Mouse (Mus musculus) T-helper 1 cell (primary cell): ENCODE results near the gene Mgat5.

Source experiments
- in situ Hi-C: fragments of 300-600 bp; cut with MboI, MseI; formaldehyde crosslinking; loops from one replicate; pipeline ENCODE4 v1.15.1; 2025; ENCODE audit warnings: high pct_unique_total_duplicates

The Mgat5 gene

GRCm38 (mm10) chr1:127204817-127205485 is at the start of gene Mgat5:
Mgat5 (plus strand) TSS chr1:127205015.
- in situ Hi-C loops: loop anchor here (5.0 to 25.0 kb wide), 4 partner anchors 90 to 1768 kb away; partner anchors contain the start of genes Actr3 and Ccnt2

- in situ Hi-C loops: no loop called here
These were observed 44.6 kb upstream of the Mgat5 start for GRCm38 (mm10) chr1:127160118-127160760.

GRCm38 (mm10) chr1:127164589-127165160 is 40.1 kb upstream of the Mgat5 start:
- in situ Hi-C loops: no loop called here

- in situ Hi-C loops: no loop called here
These were observed 38.3 kb upstream of the Mgat5 start for GRCm38 (mm10) chr1:127166521-127166920.

DNA sequence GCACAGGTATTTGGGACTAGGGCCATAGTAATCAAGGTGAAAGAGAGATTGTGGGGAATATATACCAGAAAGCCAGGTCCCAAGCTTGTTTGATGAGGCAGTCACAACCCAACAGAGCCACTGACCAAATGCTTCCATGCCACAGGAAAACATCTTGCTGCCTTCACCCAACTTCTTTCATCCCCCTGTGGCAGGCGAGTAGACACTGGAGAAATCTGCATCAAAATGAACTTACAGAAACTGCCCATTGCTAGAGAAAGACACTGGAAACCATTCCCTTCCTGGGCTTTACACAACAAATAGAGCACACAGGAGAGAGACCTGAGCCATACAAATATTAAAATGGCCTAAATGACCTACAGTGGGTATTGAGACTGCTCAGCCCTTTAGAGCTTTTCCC is 37.2 kb upstream of the Mgat5 start:
- in situ Hi-C loops: no loop called here

GRCm38 (mm10) chr1:127168205-127168604 is 36.6 kb upstream of the Mgat5 start:
- in situ Hi-C loops: no loop called here

- in situ Hi-C loops: no loop called here
These were observed 35.3 kb upstream of the Mgat5 start for GRCm38 (mm10) chr1:127169516-127169915.

- in situ Hi-C loops: no loop called here
These were observed 33.5 kb upstream of the Mgat5 start for GRCm38 (mm10) chr1:127171361-127171760.

GRCm38 (mm10) chr1:127173448-127173847 is 31.4 kb upstream of the Mgat5 start:
- in situ Hi-C loops: no loop called here

DNA sequence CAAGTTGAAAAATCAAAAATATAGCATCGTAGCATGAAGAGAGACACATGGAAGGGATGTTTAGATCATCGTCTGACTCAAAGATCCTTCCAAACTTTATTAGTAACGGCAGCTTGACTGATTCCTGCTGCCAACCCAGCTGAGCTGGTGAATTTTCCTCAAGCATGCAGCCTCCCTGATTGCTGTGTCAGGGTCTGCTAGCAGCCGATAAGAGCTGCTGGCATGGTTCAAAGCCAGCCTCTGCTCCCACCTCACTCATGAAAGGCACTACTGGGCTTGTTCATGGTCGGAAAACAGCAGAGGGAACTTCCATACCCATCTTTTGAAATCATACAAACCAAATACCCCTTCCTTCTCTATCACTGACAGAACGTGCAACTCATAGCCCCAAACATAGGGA is 12.4 kb upstream of the Mgat5 start:
- in situ Hi-C loops: no loop called here

GRCm38 (mm10) chr1:127199186-127199585 is 5.6 kb upstream of the Mgat5 start:
- in situ Hi-C loops: no loop called here

DNA sequence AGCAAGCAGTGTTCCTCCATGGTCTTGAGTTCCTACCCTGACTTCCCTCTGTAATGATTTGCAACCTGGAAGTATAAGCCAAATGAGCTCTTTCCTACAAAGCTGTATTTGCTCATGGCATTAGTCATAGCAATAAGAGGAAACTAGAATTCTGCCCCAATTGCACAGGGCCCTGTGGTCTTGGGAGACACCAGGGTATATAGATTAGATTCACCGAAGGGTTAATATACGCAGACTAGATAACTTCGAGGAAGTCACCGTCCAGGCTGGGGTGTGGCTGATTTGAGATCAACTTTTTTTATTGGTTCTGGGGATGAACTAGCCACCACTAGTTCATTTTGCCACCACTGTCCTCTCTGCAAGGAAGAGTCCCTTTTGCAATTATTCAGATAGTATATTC is 2.5 kb upstream of the Mgat5 start:
- in situ Hi-C loops: loop anchor here (5.0 to 25.0 kb wide), 4 partner anchors 92 to 1765 kb away; partner anchors contain the start of genes Actr3 and Ccnt2

- in situ Hi-C loops: loop anchor here (5.0 to 25.0 kb wide), 4 partner anchors 92 to 1766 kb away; partner anchors contain the start of genes Actr3 and Ccnt2
These were observed 1.5 kb upstream of the Mgat5 start for GRCm38 (mm10) chr1:127203231-127203764.

DNA sequence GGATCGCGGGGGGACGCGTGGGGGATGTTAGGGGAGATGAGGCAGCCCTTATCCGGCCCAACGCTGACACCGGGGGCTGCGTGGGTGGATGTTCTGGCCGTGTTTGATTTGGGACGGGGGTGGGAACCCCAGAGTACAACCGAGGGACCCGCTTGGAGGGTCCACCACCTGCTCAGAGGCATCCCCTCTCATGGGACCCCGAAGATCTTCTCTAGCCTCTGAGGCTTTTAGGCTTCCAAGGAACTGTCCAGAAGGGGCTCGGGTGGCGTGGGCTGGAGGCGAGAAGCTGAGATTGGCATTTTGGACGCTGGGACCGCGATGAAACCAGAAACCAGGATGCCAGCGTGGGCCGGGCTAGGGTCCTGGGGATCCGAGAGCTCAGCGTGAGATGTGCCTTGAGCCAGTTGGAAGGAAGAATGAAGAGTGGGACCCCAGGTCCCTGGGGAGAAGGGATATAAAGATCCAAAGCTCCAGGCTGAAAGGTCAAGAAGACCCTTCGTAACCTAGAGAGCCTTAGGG is 745 bp downstream of the Mgat5 start:
- in situ Hi-C loops: loop anchor here (10.0 to 25.0 kb wide), 3 partner anchors 89 to 1768 kb away; partner anchors contain the start of genes Actr3 and Ccnt2

DNA sequence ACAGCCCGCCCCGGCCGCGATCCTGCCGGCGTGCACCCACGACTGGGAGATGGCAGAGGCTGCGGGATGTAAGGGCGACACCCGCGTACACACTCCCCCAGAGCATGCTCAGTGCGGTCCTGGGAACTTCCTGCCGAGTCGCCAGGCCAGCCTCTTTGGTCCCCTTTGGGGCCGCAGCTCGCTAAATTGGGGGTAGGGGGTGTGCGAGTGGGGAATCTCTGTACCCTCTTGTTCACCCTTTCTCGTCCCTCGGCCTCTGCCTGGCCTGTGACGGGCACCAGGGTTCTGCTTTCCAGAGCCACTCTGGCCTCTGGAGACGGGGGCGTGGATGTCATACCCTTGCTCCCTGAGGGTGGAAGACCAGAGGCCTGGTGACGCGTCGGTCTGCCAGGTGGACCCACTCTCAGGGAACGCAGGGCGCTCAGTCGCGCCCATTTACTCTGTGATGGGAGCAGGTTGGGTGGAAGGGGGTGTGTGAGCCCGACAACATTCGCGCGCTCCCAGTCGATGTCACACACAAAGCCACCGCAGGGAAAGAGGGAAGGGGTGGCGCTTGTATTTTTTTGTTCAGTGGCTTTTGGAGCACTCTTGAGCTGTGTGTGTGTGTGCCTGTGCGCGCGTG is 1.3 kb downstream of the Mgat5 start:
- in situ Hi-C loops: loop anchor here (10.0 to 25.0 kb wide), 3 partner anchors 89 to 1769 kb away; partner anchors contain the start of genes Actr3 and Ccnt2

DNA sequence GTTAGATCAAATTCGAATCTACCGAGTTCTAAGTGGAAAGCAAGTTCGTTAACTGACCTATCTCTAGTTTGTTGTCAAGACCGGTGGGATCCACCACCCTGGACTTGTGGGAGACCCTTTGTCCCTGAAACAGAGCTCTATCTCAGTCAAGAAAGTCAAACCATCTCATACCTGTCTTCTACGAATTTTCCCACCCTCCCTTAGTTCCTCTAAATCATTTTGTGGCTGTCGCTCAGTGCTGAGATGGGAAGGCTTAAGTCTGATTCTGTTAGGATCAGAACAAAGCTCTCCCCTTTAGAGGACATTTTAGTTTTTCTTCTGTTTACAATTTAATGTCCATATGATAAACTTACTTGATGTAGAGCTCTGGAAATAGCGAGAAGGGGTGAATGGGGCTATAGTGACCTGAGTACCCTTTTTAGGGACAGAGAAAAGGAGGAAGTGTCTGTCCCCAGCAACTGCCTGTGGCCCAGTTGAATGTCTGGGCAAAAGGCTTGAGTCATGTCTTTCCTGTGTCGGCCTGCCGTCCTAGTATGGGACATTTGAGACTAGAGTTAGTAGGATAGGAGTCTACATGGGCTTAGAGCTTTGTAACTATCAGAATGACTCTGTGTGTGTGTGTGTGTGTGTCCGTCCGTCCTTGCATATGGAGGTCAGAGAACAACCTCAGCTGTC is 2.2 kb downstream of the Mgat5 start:
- in situ Hi-C loops: loop anchor here (10.0 to 25.0 kb wide), 3 partner anchors 88 to 1770 kb away; partner anchors contain the start of genes Actr3 and Ccnt2

DNA sequence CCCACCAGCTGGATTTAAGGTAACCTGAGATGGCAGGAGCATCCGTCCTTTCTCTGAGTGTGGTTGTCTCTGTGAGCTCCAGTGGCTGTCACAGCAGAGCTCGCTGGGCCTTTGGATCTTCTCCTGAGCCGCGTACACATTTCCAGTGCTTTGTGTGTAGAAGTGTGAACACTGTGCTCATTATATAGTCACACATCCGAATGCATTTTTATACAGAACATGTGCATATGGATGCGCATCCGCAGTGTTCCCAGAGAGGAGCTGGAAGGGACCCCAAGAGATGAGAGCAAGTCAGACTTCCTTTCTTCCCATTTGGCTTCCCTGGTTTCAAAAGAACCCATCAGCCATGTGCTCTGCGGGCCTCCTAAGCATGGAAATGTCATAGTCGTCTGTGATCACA is 3.4 kb downstream of the Mgat5 start:
- in situ Hi-C loops: loop anchor here (10.0 to 25.0 kb wide), 3 partner anchors 87 to 1771 kb away; partner anchors contain the start of genes Actr3 and Ccnt2

DNA sequence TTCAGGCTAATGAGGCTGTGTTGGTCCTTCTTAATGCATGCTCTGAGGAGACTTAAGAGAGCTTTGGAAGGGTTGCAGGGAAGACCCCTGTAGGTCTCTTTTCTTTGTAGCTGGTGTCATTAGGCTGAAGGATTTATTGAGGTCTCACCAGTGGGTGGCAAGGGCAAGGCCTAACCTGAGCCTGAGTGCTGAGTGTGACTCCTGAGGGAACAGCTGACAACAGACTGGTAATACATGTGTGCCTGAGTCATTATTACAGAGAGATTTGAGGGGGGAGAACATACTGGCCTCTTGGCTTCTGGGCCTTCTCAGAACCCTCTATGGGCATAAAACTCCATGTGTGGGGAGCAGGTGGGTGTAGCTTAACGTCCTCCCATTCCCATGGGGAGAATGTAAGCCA is 8.0 kb downstream of the Mgat5 start:
- in situ Hi-C loops: loop anchor here (25.0 kb wide), 1 partner anchor 1776 kb away; the partner anchor contains the start of gene Actr3

- in situ Hi-C loops: loop anchor here (25.0 kb wide), 1 partner anchor 1776 kb away; the partner anchor contains the start of gene Actr3
These were observed 8.6 kb downstream of the Mgat5 start for GRCm38 (mm10) chr1:127213434-127213833.

DNA sequence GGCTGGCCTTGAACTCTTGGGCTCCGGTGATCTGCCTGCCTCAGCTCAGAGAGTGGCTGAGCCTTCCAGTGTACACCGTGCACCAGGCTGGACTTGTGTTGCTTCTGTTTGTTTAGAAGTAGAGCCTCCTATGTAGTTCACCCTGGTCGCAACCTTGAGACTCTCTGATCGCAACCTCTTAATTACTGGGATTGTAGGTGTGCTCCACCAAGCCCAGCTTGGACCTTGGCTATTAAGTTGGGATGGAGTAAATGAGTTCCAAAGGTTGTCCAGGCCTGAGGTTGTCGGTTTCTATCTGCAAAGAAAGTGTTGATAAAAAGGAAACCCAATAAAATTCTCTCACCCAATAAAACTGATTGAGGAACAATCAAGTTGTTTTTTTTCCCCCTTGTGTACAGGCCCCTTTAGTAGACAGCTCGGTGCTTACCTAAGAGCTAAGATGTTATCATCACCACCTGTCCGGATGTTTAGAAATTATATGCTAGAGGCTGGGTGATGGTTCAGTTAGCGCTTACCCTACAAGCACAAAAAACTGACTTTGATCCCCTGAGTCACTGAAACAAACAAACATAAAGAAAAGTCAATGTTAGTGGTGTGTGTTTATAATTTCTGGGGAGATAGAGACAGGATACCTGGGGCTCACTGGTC is 9.9 kb downstream of the Mgat5 start:
- in situ Hi-C loops: loop anchor here (25.0 kb wide), 1 partner anchor 1777 kb away; the partner anchor contains the start of gene Actr3
